In the genomic region with DNA sequence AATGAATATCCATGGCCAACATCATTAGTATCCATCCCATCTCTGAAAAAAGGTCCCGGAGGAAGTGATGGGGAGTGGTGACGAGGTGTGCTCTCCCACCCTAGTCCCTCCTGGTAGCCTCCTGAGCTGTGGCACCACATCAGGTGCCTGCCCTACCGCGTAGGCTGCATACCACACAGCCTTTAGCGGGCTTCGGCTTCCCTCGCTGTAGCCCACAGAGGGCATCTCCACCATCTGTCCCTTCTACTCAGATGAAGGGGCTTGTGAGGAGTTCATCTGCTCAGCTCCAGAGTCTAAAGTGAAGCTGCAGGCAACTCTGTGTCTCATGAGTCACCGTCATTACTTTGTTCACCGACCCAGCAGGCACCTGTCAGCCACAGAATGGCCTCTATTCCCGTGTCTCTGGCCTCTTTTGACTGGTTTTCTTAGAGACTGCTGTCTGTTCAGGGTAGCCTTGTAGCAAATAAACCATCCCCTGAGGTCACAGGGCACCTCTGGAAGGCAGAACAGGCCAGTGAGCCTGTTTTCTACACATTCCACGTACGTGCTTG, we compare ENCODE assay signal across 9 mouse cellular contexts.
DNase-seq lines count a peak whose midpoint lies in the region; ATAC-seq and TF ChIP-seq lines count a peak whose summit lies in the region.
"Had no signal": no experiment of that assay in that cellular context is flagged by ENCODE, and none has a peak within 500 bp of the region (broad histone marks: within the 10 kb centered on the region; RNA-seq: fewer than 3 reads in every experiment).

No protein-coding gene starts in this region.

- 0 out of 2 replicates have a peak overlapping the region, but pooled peaks have one; percentile 20 for H3K27ac ChIP-seq in forebrain, embryonic 10.5 days
- H3K27ac ChIP-seq in forebrain, embryonic 15.5 days (replicated peaks), result no peak overlapping the region
- H3K27ac ChIP-seq in hindbrain, embryonic 14.5 days, result 0 out of 2 replicates have a peak overlapping the region, but pooled peaks have one; percentile 10
- H3K27ac ChIP-seq in hindbrain, embryonic 11.5 days (ENCODE audit: low read depth, low read length), result no peak overlapping the region
- no peak overlapping the region for H3K27ac ChIP-seq in midbrain, embryonic 16.5 days (ENCODE audit: low read length)
- no peak overlapping the region for H3K27ac ChIP-seq in midbrain, embryonic 11.5 days (ENCODE audit: low read depth, low read length)
- peak overlapping the region; percentile 78 for H3K27ac ChIP-seq in stomach, postnatal 0 days (replicated peaks)

- no peak for TF ChIP-seq CTCF in stomach, postnatal 0 days (IDR thresholded peaks at IDR 0.05; ENCODE audit: low read depth)

- H3K9ac ChIP-seq in forebrain, embryonic 15.5 days (replicated peaks), result no peak overlapping the region
- H3K9ac ChIP-seq in hindbrain, embryonic 14.5 days, result no peak overlapping the region
- H3K9ac ChIP-seq in hindbrain, embryonic 11.5 days (ENCODE audit: low read depth, low read length), result no peak overlapping the region
- H3K9ac ChIP-seq in midbrain, embryonic 16.5 days (ENCODE audit: low read depth, low read length), result no peak overlapping the region
- no peak overlapping the region for H3K9ac ChIP-seq in midbrain, embryonic 11.5 days (ENCODE audit: low read length)
- no peak overlapping the region for H3K9ac ChIP-seq in stomach, postnatal 0 days (ENCODE audit: low read length)

- no peak for DNase-seq in forebrain, embryonic 10.5 days (ENCODE audit: extremely low spot score, low spot score)
- DNase-seq in hindbrain, embryonic 14.5 days (ENCODE audit: low spot score), result no peak
- DNase-seq in hindbrain, embryonic 11.5 days (ENCODE audit: low spot score), result no peak
- no peak for DNase-seq in midbrain, embryonic 11.5 days (ENCODE audit: low spot score, missing footprints)
- DNase-seq in stomach, postnatal 0 days (ENCODE audit: low spot score), result no peak

- H3K4me3 ChIP-seq in forebrain, embryonic 10.5 days, result no peak overlapping the region
- H3K4me3 ChIP-seq in forebrain, embryonic 15.5 days, result no peak overlapping the region
- H3K4me3 ChIP-seq in hindbrain, embryonic 14.5 days (replicated peaks; ENCODE audit: low read length), result no peak overlapping the region
- H3K4me3 ChIP-seq in hindbrain, embryonic 11.5 days (ENCODE audit: low read depth, low read length), result no peak overlapping the region
- H3K4me3 ChIP-seq in midbrain, embryonic 16.5 days (ENCODE audit: low read depth, low read length), result no peak overlapping the region
- no peak overlapping the region for H3K4me3 ChIP-seq in midbrain, embryonic 11.5 days (ENCODE audit: low read depth, low read length)
- no peak overlapping the region for H3K4me3 ChIP-seq in stomach, postnatal 0 days (ENCODE audit: low read depth, low read length)

- no peaks in the 10 kb centered on the region for H3K27me3 ChIP-seq in forebrain, embryonic 10.5 days (ENCODE audit: poor library complexity, severe bottlenecking)
- no peaks in the 10 kb centered on the region for H3K27me3 ChIP-seq in forebrain, embryonic 15.5 days
- no peaks in the 10 kb centered on the region for H3K27me3 ChIP-seq in hindbrain, embryonic 14.5 days (ENCODE audit: control insufficient read depth, insufficient read depth, low read length)
- H3K27me3 ChIP-seq in hindbrain, embryonic 11.5 days (ENCODE audit: control insufficient read depth, insufficient read depth, low read length), result no peaks in the 10 kb centered on the region
- no peaks in the 10 kb centered on the region for H3K27me3 ChIP-seq in midbrain, embryonic 16.5 days (ENCODE audit: control insufficient read depth, insufficient read depth, low read depth, low read length)
- H3K27me3 ChIP-seq in midbrain, embryonic 11.5 days (ENCODE audit: control insufficient read depth, insufficient read depth, low read length), result no peaks in the 10 kb centered on the region
- H3K27me3 ChIP-seq in stomach, postnatal 0 days (ENCODE audit: control insufficient read depth, insufficient read depth, low read length), result no peaks in the 10 kb centered on the region

- TF ChIP-seq EP300 in stomach, postnatal 0 days (optimal IDR thresholded peaks at IDR 0.05), result no peak

- H3K4me2 ChIP-seq in forebrain, embryonic 15.5 days (replicated peaks), result no peak overlapping the region
- H3K4me2 ChIP-seq in hindbrain, embryonic 14.5 days (replicated peaks), result no peak overlapping the region
- H3K4me2 ChIP-seq in hindbrain, embryonic 11.5 days (replicated peaks; ENCODE audit: low read depth, low read length), result no peak overlapping the region
- H3K4me2 ChIP-seq in midbrain, embryonic 16.5 days (ENCODE audit: low read length), result no peak overlapping the region
- H3K4me2 ChIP-seq in midbrain, embryonic 11.5 days, result no peak overlapping the region
- H3K4me2 ChIP-seq in stomach, postnatal 0 days (replicated peaks; ENCODE audit: low read depth), result no peak overlapping the region

- no peaks in the 10 kb centered on the region for H3K9me3 ChIP-seq in forebrain, embryonic 10.5 days
- no peaks in the 10 kb centered on the region for H3K9me3 ChIP-seq in forebrain, embryonic 15.5 days
- H3K9me3 ChIP-seq in hindbrain, embryonic 14.5 days (ENCODE audit: control insufficient read depth, low read length), result no peaks in the 10 kb centered on the region
- H3K9me3 ChIP-seq in hindbrain, embryonic 11.5 days (ENCODE audit: control insufficient read depth, low read length), result no peaks in the 10 kb centered on the region
- H3K9me3 ChIP-seq in midbrain, embryonic 16.5 days (replicated peaks; ENCODE audit: control insufficient read depth, low read length, poor library complexity, severe bottlenecking), result no peaks in the 10 kb centered on the region
- H3K9me3 ChIP-seq in midbrain, embryonic 11.5 days (ENCODE audit: control insufficient read depth, low read length), result no peaks in the 10 kb centered on the region
- no peaks in the 10 kb centered on the region for H3K9me3 ChIP-seq in stomach, postnatal 0 days (ENCODE audit: control insufficient read depth, low read length)

- peaks cover 28% of the 10 kb centered on the region for H3K4me1 ChIP-seq in forebrain, embryonic 10.5 days
- peaks cover 10% of the 10 kb centered on the region for H3K4me1 ChIP-seq in forebrain, embryonic 15.5 days
- no peaks in the 10 kb centered on the region for H3K4me1 ChIP-seq in hindbrain, embryonic 14.5 days (replicated peaks; ENCODE audit: control insufficient read depth, insufficient read depth, low read length)
- no peaks in the 10 kb centered on the region for H3K4me1 ChIP-seq in hindbrain, embryonic 11.5 days (replicated peaks; ENCODE audit: control insufficient read depth, insufficient read depth, low read length)
- H3K4me1 ChIP-seq in midbrain, embryonic 16.5 days (ENCODE audit: control insufficient read depth, insufficient read depth, low read length), result no peaks in the 10 kb centered on the region
- peaks cover 2% of the 10 kb centered on the region; the same call in 1 of the 2 replicates for H3K4me1 ChIP-seq in midbrain, embryonic 11.5 days (ENCODE audit: control insufficient read depth, insufficient read depth, low read length)
- H3K4me1 ChIP-seq in stomach, postnatal 0 days (replicated peaks; ENCODE audit: control insufficient read depth, insufficient read depth), result no peaks in the 10 kb centered on the region; the same call in none of the 2 replicates

- no peak for ATAC-seq in forebrain, embryonic 15.5 days (replicated peaks)
- ATAC-seq in hindbrain, embryonic 14.5 days (ENCODE audit: low FRiP score), result no peak
- ATAC-seq in hindbrain, embryonic 11.5 days (ENCODE audit: low FRiP score), result no peak
- 0 out of 2 replicates have a peak, but pooled peaks have one; percentile 9 for ATAC-seq in midbrain, embryonic 16.5 days
- ATAC-seq in midbrain, embryonic 11.5 days (ENCODE audit: low FRiP score), result no peak
- ATAC-seq in stomach, postnatal 0 days (ENCODE audit: low FRiP score, low TSS enrichment), result no peak
- no peak for ATAC-seq in erythroblast, adult 5-6 weeks (replicated peaks; ENCODE audit: low FRiP score, poor library complexity, severe bottlenecking)

- WGBS in forebrain, embryonic 10.5 days, result 85% methylated on average over 12 of the region's 12 CpGs
- WGBS in forebrain, embryonic 15.5 days, result 69% methylated on average over 12 of the region's 12 CpGs
- 57% methylated on average over 12 of the region's 12 CpGs for WGBS in hindbrain, embryonic 14.5 days
- WGBS in hindbrain, embryonic 11.5 days, result 66% methylated on average over 12 of the region's 12 CpGs
- WGBS in midbrain, embryonic 16.5 days, result 76% methylated on average over 12 of the region's 12 CpGs
- whole genome bisulfite sequencing in midbrain, embryonic 11.5 days, result 83% methylated on average over 12 of the region's 12 CpGs
- 76% methylated on average over 12 of the region's 12 CpGs for WGBS in stomach, postnatal 0 days

- no peaks in the 10 kb centered on the region; the same call in 1 of the 2 replicates for H3K36me3 ChIP-seq in forebrain, embryonic 10.5 days (replicated peaks)
- no peaks in the 10 kb centered on the region for H3K36me3 ChIP-seq in forebrain, embryonic 15.5 days
- H3K36me3 ChIP-seq in hindbrain, embryonic 14.5 days (replicated peaks; ENCODE audit: control insufficient read depth, insufficient read depth), result no peaks in the 10 kb centered on the region
- H3K36me3 ChIP-seq in hindbrain, embryonic 11.5 days (ENCODE audit: control insufficient read depth, insufficient read depth, low read length), result no peaks in the 10 kb centered on the region
- H3K36me3 ChIP-seq in midbrain, embryonic 16.5 days (ENCODE audit: control insufficient read depth, insufficient read depth, low read length), result no peaks in the 10 kb centered on the region
- H3K36me3 ChIP-seq in midbrain, embryonic 11.5 days (ENCODE audit: control insufficient read depth, insufficient read depth, low read length), result no peaks in the 10 kb centered on the region
- H3K36me3 ChIP-seq in stomach, postnatal 0 days (ENCODE audit: control insufficient read depth, insufficient read depth, low read length), result 0 out of 2 replicates have a peak, but pooled peaks cover 3% of the 10 kb centered on the region
- H3K36me3 ChIP-seq: G1E had no signal

Comparison
In these comparisons a context has a peak if more than half of its experiments do, and no peak if none do; other contexts are left out.
1. H3K27ac ChIP-seq: peak in forebrain, embryonic 10.5 days (single experiment), hindbrain, embryonic 14.5 days (single experiment) and stomach, postnatal 0 days (single experiment); none in forebrain, embryonic 15.5 days (single experiment), hindbrain, embryonic 11.5 days (single experiment), midbrain, embryonic 16.5 days (single experiment) and midbrain, embryonic 11.5 days (single experiment).